Mouse (Mus musculus) neural tube, embryonic 12.5 days (tissue): ENCODE results near the gene Iqcn. TPM values are rescaled to one million over a fixed set of nuclear protein-coding genes. Genes with fewer than 3 reads are reported as not detected.
A peak's percentile ranks its signal among the peaks of the same experiment; 100 is the strongest.

Source experiments
- ATAC-seq: fragments of 200-750 bp; cut with Nextera tagmentation; 2 replicates; pipeline ENCODE4 v1.8.0; 2017; ENCODE audit warnings: low read depth, mild to moderate bottlenecking, moderate TSS enrichment, moderate library complexity; ENCODE audit not compliant: low FRiP score
- H3K27ac ChIP-seq: fragments of 300-500 bp; sonication (generic); 2 replicates; pipeline ENCODE4 v1.5.1; 2016
- H3K27me3 ChIP-seq: fragments of 300-500 bp; sonication (generic); replicated peaks from 2 replicates; pipeline ENCODE4 v1.6.1; 2016; ENCODE audit warnings: mild to moderate bottlenecking
- H3K36me3 ChIP-seq: fragments of 300-500 bp; sonication (generic); 2 replicates; pipeline ENCODE4 v1.6.1; 2016; ENCODE audit warnings: mild to moderate bottlenecking
- H3K4me1 ChIP-seq: fragments of 300-500 bp; sonication (generic); 2 replicates; pipeline ENCODE4 v1.6.1; 2016
- H3K4me2 ChIP-seq: fragments of 300-500 bp; sonication (generic); replicated peaks from 2 replicates; pipeline ENCODE4 v1.6.1; 2016; ENCODE audit warnings: mild to moderate bottlenecking
- H3K4me3 ChIP-seq: fragments of 300-500 bp; sonication (generic); 2 replicates; pipeline ENCODE4 v1.5.1; 2016
- H3K9ac ChIP-seq: fragments of 300-500 bp; sonication (generic); 2 replicates; pipeline ENCODE4 v1.6.1; 2016; ENCODE audit warnings: mild to moderate bottlenecking
- H3K9me3 ChIP-seq: fragments of 300-500 bp; sonication (generic); 2 replicates; pipeline ENCODE4 v1.6.1; 2016; ENCODE audit warnings: mild to moderate bottlenecking
- WGBS: fragments of 180-500 bp; shearing (Covaris S2); methylation state at CpG from one replicate; pipeline ENCODE4 v1.1.7; 2016; 5-methylcytosine and 5-hydroxymethylcytosine counted together
- polyA plus RNA-seq: library from polyadenylated mRNA; unstranded; fragments of >200 nt; fragmentation: Nextera tagmentation; extraction: Ambion mirVana; gene quantifications from 2 replicates; pipeline ENCODE4 v1.2.1, GENCODE M21; 2016

The Iqcn gene
- polyA plus RNA-seq, 1 experiment from 2014 or later = 0.16 TPM

DNA sequence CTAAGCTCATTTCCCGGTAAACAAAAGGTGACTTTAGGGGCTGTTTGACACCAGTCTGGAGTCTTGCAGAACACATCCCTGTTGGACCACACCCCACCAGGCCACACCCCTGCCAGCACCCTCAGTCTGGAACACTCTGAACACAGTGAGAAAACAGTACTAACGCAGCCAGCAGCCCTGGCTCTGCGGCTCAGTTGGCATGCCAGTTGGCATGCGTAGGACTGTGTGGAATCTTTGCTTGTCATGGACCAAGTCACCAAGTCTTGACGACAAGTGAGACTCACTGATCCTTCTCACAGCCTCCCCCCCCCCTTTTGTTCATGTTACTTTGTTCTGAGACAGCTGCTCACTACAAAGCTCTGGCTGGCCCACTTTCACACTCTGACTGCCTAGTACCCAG lies 36.2 kb upstream of the Iqcn start:
- Histone ChIP-seq H3K4me2 (no peak overlapping the region), H3K9me3 (peaks cover 4% of the 10 kb centered on the region; the same call in 1 of the 2 replicates), H3K9ac (no peak overlapping the region), H3K27me3 (no peaks in the 10 kb centered on the region), H3K27ac (no peak overlapping the region), H3K4me1 (no peaks in the 10 kb centered on the region), H3K36me3 (no peaks in the 10 kb centered on the region), H3K4me3 (no peak overlapping the region)
- no peak for ATAC-seq
- 74% methylated on average over 5 of the region's 5 CpGs for WGBS

DNA sequence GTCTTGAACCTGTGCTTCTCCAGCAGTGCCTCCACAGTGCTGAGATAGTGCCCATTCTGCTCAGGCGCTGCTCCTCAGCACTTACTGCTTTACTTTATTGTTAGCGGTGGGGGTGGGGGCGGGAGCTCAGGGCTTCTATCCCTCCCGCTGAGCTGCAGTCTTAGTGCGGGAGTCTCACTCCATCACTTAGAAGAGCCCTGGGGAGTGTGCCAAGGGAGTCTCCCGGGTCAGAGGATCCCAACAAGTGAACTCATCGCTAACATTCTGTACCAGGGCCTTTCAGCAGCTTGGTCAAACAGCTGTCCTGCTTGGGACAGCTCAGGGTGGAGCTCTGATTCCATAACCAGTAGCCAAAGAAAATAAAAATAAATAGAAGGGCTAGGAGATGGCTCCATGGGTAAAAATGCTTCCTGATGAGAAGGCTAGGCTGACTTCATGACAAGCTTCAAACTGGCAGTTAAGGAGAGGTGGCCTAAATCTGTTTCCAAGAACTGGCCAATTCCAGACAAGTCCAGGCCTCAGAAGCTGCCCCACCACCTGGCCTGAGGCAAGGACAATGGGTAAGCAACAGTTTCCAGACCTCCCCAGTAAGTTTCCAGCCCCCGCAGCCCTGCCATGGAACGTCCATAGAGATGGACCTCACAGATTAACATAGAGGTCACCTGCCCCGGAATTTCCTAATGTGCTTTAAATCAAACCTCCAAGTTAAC lies 31.5 kb upstream of the Iqcn start:
- WGBS = 63% methylated on average over 10 of the region's 10 CpGs
- Histone ChIP-seq H3K27ac (no peak overlapping the region), H3K4me2 (no peak overlapping the region), H3K9ac (no peak overlapping the region), H3K36me3 (peaks cover 5% of the 10 kb centered on the region; the same call in 1 of the 2 replicates), H3K4me1 (peaks cover 10% of the 10 kb centered on the region), H3K9me3 (peaks cover 4% of the 10 kb centered on the region; the same call in 1 of the 2 replicates), H3K4me3 (no peak overlapping the region), H3K27me3 (no peaks in the 10 kb centered on the region)
- no peak for ATAC-seq

DNA sequence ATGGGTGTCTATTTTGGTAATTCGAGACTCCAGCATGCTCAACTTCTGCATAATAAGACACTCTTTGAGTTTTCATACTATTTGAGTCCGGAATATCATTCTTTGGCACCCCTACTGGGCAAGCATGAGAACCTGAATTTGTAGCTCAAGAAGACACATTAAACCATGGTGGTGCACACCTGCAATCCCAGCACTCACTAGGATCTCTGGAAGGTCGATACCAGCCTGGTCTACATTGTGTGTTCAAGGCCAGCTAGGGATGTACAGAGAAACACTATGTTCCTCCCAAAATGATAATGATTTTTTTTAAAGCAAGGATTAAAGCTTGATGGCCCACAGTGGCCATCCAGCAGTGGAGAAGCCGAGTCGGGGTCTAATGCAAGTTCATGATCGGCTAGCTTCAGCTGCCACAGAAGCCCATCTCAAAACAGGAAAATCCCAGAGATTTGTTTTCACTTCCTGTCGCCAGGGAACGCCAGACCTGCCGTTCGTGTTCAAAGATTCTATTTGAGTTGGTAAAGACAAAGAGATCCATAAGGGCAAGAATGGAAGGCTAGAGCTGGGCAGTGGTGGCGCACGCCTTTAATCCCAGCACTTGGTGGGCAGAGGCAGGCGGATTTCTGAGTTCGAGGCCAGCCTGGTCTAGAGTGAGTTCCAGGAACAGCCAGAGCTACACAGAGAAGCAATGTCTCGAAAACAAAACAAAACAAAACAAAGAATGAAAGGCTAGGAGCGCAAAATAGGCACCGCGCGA lies 30.8 kb upstream of the Iqcn start:
- H3K9me3 ChIP-seq = peaks cover 4% of the 10 kb centered on the region; the same call in 1 of the 2 replicates
- H3K4me2 ChIP-seq = peak overlapping the region; percentile 67
- no peak; the same call in 1 of the 2 replicates for ATAC-seq
- H3K9ac ChIP-seq = peak overlapping the region; percentile 49; the same call in 1 of the 2 replicates
- peaks cover 10% of the 10 kb centered on the region for H3K4me1 ChIP-seq
- peak overlapping the region; percentile 62 for H3K4me3 ChIP-seq
- H3K27me3 ChIP-seq = no peaks in the 10 kb centered on the region
- 42% methylated on average over 19 of the region's 19 CpGs for WGBS
- H3K27ac ChIP-seq = peak overlapping the region; percentile 70; the same call in 1 of the 2 replicates
- H3K36me3 ChIP-seq = peaks cover 7% of the 10 kb centered on the region

DNA sequence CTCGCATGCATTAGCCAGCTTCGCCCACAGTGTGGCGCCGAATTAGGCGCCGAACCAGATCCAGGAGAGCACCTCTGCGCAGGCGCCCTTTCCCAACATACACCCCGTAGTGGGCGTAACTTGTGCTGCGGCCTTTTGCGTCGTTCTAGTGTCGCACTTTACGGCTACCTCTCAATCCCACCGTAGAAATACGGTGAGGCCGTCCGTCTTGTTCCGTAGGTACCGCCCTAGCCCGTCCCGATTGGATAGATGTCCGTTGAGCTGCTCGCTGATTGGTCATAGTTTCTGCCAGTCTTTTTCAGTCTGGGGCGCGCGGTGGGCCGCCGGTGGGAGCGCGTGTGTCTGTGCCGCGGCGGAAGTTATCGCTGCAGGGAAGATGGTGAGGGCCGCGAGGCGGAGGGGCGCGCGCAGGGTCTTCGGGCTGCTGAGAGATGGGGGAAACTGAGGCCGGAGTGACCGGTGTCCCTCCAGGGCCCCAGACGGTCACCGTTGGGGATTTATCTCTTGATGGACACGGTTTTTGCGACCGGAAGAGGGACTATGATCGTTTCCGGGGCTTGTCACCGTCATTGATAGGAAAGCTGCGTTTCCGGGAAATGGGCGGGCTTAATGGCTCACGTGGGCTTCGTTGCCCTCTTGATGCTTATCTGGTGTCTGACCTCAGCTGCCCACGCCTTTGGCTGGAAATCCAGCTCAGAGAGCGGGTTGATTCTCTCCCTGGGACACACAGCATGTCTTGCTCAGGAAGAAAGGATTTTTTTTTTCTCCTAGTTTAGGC lies 30.0 kb upstream of the Iqcn start, which contains the start of gene Lsm4:
Gene Lsm4, plus strand, starts transcription at position 170 of the 778 bp plus-strand sequence.
- peaks cover under 1% of the 10 kb centered on the region; the same call in 1 of the 2 replicates for H3K9me3 ChIP-seq
- peak within 1 kb of the TSS; percentile 62 for H3K4me3 ChIP-seq
- peak within 1 kb of the TSS; percentile 67 for H3K4me2 ChIP-seq
- peak within 1 kb of the TSS; percentile 67 for H3K9ac ChIP-seq
- peak within 1 kb of the TSS; percentile 84 for H3K27ac ChIP-seq
- peaks cover 15% of the 10 kb centered on the region for H3K36me3 ChIP-seq
- no peaks in the 10 kb centered on the region for H3K27me3 ChIP-seq
- under 1% methylated on average over 60 of the region's 60 CpGs for WGBS
- ATAC-seq = peak; percentile 97
- H3K4me1 ChIP-seq = peaks cover 10% of the 10 kb centered on the region

DNA sequence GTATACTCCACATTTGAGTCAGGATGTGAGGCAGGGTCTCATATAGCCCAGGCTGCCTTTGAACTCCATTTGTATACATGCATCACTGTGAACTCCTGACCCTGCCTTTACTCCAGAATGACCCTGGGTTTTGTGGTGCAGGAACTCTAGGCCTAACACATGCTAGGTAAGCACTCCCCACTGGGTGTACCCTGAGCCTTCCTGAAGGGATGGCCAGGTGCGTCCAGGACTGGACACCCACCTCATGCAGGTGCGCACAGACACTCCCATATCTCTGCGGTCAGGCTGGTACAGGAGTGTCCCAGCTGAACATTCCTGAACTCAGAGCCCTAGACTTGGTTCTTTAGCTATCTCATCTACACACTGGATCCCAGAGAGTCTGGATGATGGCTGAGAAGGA lies 29.1 kb upstream of the Iqcn start:
- Histone ChIP-seq H3K27me3 (no peaks in the 10 kb centered on the region), H3K4me1 (peaks cover 10% of the 10 kb centered on the region), H3K4me3 (peak overlapping the region; percentile 62), H3K36me3 (peaks cover 23% of the 10 kb centered on the region), H3K9ac (peak overlapping the region; percentile 67), H3K27ac (peak overlapping the region; percentile 27; the same call in 1 of the 2 replicates), H3K9me3 (no peaks in the 10 kb centered on the region), H3K4me2 (peak overlapping the region; percentile 67)
- no peak for ATAC-seq
- WGBS = 93% methylated on average over 3 of the region's 3 CpGs

DNA sequence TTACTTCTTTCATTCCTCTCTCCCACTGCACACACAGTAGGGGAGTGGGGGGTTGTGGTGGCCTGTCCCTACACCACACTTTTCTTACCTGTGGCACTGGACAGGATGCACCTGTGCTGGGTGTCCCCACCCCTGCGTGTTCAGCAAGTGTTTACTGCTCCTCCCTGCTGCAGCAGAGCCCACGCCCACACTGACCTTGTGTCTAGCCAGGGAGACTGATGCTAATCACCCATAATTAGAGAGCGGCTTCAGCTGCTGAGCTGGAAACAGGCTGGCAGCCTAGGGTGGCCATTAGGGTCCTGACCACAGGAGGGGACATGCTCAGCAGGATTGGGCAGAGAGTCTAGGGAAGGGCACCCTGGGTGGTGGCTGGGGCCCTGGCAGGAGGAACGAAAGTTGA lies 28.5 kb upstream of the Iqcn start:
- Histone ChIP-seq H3K9ac (peak overlapping the region; percentile 67), H3K4me2 (peak overlapping the region; percentile 67), H3K36me3 (peaks cover 29% of the 10 kb centered on the region), H3K27ac (no peak overlapping the region), H3K4me1 (peaks cover 10% of the 10 kb centered on the region), H3K9me3 (no peaks in the 10 kb centered on the region), H3K27me3 (no peaks in the 10 kb centered on the region), H3K4me3 (no peak overlapping the region)
- ATAC-seq = no peak
- WGBS = 83% methylated on average over 4 of the region's 4 CpGs

DNA sequence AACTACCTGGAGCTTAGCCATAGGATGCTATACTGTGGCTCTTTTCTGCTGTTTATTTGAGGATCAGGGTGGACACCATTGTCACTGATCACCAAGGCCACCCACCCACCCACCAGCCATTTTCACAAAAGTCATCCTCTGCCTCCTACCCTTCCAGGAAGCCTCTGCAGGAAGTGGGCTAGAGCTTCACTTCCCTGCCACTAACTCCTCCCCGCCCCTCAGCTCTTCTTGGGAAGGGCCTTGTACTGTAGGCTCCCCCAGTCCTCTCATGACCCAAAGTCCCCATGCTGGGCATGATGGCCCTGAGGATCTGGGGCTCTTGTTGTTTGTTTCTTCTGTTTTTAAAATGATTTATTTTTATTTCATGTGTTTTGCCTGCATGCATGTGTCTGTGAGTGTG lies 27.9 kb upstream of the Iqcn start:
- 100% methylated on average over 1 of the region's 1 CpGs for WGBS
- ATAC-seq = no peak

DNA sequence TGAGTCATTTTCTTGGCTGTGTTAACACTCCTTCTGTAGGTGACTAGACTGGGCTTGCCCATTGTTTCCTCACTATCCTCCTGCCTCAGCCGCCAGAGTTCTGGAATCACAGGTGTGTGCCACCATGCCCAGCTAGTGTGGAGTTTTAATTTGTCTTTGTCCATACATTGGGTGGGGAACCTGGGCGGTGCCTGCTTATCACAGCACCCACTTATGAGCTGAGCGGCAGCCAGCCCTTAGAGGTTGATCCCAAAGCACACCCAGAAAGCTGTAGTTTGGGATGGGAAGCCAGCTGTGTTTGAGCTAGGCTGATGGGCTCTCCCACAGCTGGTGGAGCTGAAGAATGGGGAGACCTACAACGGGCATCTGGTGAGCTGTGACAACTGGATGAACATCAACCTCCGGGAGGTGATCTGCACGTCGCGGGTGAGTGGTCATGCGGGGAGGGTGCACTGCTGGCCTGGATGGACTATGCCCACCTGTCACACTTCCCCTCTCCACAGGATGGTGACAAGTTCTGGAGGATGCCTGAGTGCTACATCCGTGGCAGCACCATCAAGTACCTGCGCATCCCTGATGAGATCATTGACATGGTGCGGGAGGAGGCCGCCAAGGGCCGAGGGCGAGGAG lies 25.7 kb upstream of the Iqcn start:
- peaks cover 35% of the 10 kb centered on the region for H3K36me3 ChIP-seq
- H3K4me2 ChIP-seq = no peak overlapping the region
- H3K9me3 ChIP-seq = no peaks in the 10 kb centered on the region
- no peak overlapping the region for H3K9ac ChIP-seq
- H3K27me3 ChIP-seq = no peaks in the 10 kb centered on the region
- peaks cover 17% of the 10 kb centered on the region for H3K4me1 ChIP-seq
- no peak overlapping the region for H3K4me3 ChIP-seq
- H3K27ac ChIP-seq = no peak overlapping the region
- 95% methylated on average over 15 of the region's 15 CpGs for WGBS
- no peak for ATAC-seq

More for the DNA sequence above, 27.9 kb upstream of the Iqcn start:
- H3K9ac ChIP-seq = no peak overlapping the region
- H3K4me2 ChIP-seq = no peak overlapping the region
- H3K27ac ChIP-seq = no peak overlapping the region
- H3K4me1 ChIP-seq = peaks cover 10% of the 10 kb centered on the region
- no peak overlapping the region for H3K4me3 ChIP-seq
- no peaks in the 10 kb centered on the region for H3K9me3 ChIP-seq
- no peaks in the 10 kb centered on the region for H3K27me3 ChIP-seq
- H3K36me3 ChIP-seq = peaks cover 35% of the 10 kb centered on the region

DNA sequence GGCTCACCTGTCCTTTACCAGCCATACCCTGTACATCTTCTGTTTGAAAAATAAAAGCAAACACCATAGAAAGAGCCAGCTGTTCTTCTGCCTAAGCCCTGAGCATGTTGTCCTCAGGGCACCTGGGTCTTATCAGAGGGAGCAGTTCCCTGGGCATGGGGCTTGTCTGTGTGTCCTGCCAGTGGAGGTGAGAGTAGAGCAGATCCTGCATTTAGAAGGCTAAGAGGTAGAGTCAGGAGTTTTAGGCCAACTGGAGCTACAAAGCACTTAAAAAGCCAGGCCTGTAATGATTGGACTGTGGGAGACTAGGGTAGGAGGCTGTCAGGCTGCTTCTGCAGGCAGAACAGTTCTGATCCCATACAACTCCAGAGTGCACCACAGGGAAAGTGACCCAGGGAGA lies 24.6 kb upstream of the Iqcn start:
- H3K4me1 ChIP-seq = peaks cover 18% of the 10 kb centered on the region
- no peak overlapping the region for H3K4me3 ChIP-seq
- H3K36me3 ChIP-seq = peaks cover 35% of the 10 kb centered on the region
- no peak for ATAC-seq
- no peaks in the 10 kb centered on the region for H3K27me3 ChIP-seq
- no peaks in the 10 kb centered on the region for H3K9me3 ChIP-seq
- H3K27ac ChIP-seq = no peak overlapping the region
- no peak overlapping the region for H3K4me2 ChIP-seq
- H3K9ac ChIP-seq = no peak overlapping the region

DNA sequence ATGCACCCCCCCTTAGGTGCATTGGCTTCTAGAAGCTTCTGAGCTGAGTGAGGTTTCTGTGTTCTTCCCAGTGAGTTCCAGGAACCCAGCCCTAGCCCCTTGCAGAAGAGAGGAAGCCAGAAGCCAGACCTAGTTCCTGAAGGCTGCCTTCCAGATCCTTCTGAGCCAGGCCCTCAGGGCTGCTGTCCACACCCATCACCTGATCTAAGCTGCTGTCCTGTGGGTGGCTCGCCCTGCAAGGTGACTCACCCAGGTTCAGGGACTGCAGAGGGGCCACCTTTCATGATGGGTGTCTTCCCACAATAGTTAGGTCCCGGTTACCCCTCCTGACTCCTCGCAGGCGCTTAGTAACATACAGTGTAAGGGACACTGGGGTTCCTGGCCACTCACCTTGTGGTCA lies 23.9 kb upstream of the Iqcn start:
- Histone ChIP-seq H3K9ac (no peak overlapping the region), H3K36me3 (peaks cover 35% of the 10 kb centered on the region), H3K4me3 (no peak overlapping the region), H3K27ac (no peak overlapping the region), H3K27me3 (no peaks in the 10 kb centered on the region), H3K4me2 (no peak overlapping the region), H3K4me1 (peaks cover 17% of the 10 kb centered on the region), H3K9me3 (no peaks in the 10 kb centered on the region)
- WGBS = 97% methylated on average over 4 of the region's 4 CpGs
- ATAC-seq = no peak

DNA sequence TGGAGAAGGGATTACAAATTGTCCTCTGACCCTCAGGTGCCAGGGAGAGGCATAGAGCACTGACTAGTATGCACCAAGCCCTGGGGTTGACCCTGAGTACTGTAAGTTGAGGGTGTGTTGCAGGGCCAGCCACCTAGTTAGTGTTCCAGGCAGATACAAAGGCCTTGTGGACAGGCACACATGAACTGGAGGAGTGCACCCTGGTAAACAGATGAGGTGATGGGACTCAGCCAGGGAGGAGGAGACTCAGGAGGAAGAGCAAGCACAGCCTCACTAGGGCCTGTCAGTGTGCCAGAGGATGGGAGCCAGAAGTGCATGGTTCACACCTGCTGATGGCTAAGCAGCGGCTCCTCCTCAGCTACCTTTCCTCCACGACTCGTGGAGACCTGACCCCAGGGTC lies 23.2 kb upstream of the Iqcn start:
- 89% methylated on average over 3 of the region's 3 CpGs for WGBS
- H3K36me3 ChIP-seq = peaks cover 35% of the 10 kb centered on the region
- H3K27ac ChIP-seq = no peak overlapping the region
- ATAC-seq = no peak
- H3K9ac ChIP-seq = no peak overlapping the region
- no peak overlapping the region for H3K4me2 ChIP-seq
- peaks cover 12% of the 10 kb centered on the region; the same call in 1 of the 2 replicates for H3K4me1 ChIP-seq
- no peaks in the 10 kb centered on the region for H3K27me3 ChIP-seq
- H3K9me3 ChIP-seq = no peaks in the 10 kb centered on the region
- H3K4me3 ChIP-seq = no peak overlapping the region
